In the genomic region with DNA sequence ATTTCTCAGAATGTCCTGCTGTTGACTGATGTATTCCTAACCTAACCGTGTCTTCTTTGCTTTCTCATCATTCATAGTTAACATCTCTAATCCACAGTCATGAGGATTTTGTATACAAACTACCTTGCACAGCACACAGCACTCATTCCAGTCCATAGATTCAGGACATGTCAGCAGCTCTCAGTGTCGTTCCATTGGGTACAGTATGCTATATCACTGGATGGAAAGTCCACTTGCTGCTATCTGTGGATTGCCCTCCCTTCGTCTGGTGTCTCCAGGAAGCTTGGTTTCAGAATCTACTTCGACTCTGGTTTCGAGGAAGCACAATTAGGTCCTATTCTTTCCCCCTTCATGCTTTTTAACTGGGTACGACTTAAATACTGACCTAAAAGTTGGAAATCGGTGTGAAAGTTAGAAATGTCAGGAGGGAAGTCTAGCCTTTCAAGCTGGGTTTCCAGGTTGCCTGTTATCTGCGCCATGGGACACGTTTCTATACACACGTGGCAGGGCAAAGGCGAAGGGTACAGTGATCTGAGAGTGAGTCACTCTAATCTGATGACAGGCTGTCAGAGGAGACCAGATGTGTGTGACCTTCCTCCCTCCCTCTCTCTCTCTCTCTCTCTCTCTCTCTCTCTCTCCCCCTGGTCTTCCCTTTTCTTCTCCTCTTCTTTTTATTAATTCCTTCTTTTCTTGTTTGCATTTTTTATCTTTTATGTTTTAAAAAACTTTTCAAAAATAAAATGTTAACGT, we compare ENCODE assay signal across 20 mouse cellular contexts. TPM values are rescaled to one million over a fixed set of nuclear protein-coding genes. Genes with fewer than 3 reads are reported as not detected.
DNase-seq lines count a peak whose midpoint lies in the region; ATAC-seq and TF ChIP-seq lines count a peak whose summit lies in the region.
"Had no signal": no experiment of that assay in that cellular context is flagged by ENCODE, and none has a peak within 500 bp of the region (broad histone marks: within the 10 kb centered on the region; RNA-seq: fewer than 3 reads in every experiment).

No protein-coding gene starts in this region.

- no peak for ATAC-seq in heart, embryonic 15.5 days (replicated peaks; ENCODE audit: insufficient number of reproducible peaks, insufficient read depth, low FRiP score, low read depth)
- ATAC-seq in stomach, postnatal 0 days (ENCODE audit: low FRiP score, low TSS enrichment): peak; percentile 71; the same call in 1 of the 2 replicates
- ATAC-seq: liver, postnatal 0 days; midbrain, embryonic 16.5 days had no signal

- H3K27ac ChIP-seq in heart, embryonic 15.5 days: peak overlapping the region; percentile 7; the same call in 1 of the 2 replicates
- H3K27ac ChIP-seq in stomach, postnatal 0 days (replicated peaks): no peak overlapping the region
- H3K27ac ChIP-seq: forebrain, embryonic 12.5 days; hindbrain, embryonic 14.5 days; layer of hippocampus, adult 2 months; neural tube, embryonic 15.5 days had no signal

- no peaks in the 10 kb centered on the region for H3K27me3 ChIP-seq in heart, embryonic 15.5 days
- H3K27me3 ChIP-seq in stomach, postnatal 0 days (ENCODE audit: control insufficient read depth, insufficient read depth, low read length): no peaks in the 10 kb centered on the region
- H3K27me3 ChIP-seq: forebrain, embryonic 12.5 days; neural tube, embryonic 15.5 days had no signal

- H3K9ac ChIP-seq in heart, embryonic 15.5 days: no peak overlapping the region
- no peak overlapping the region for H3K9ac ChIP-seq in stomach, postnatal 0 days (ENCODE audit: low read length)
- H3K9ac ChIP-seq: forebrain, embryonic 12.5 days; hindbrain, embryonic 14.5 days; liver, postnatal 0 days; neural tube, embryonic 15.5 days had no signal

- no peak overlapping the region for H3K4me3 ChIP-seq in heart, embryonic 15.5 days
- no peak overlapping the region for H3K4me3 ChIP-seq in stomach, postnatal 0 days (ENCODE audit: low read depth, low read length)
- H3K4me3 ChIP-seq: forebrain, embryonic 12.5 days; layer of hippocampus, adult 2 months; neural tube, embryonic 15.5 days had no signal

- H3K4me2 ChIP-seq in heart, embryonic 15.5 days: no peak overlapping the region
- no peak overlapping the region for H3K4me2 ChIP-seq in stomach, postnatal 0 days (replicated peaks; ENCODE audit: low read depth)
- H3K4me2 ChIP-seq: forebrain, embryonic 12.5 days; hindbrain, embryonic 14.5 days; neural tube, embryonic 15.5 days had no signal

- DNase-seq in adrenal gland, adult 2 months: peak; percentile 79
- no peak for DNase-seq in adrenal gland, adult 18-20 months (ENCODE audit: low spot score in 2 of 2)
- no peak for DNase-seq in heart, adult 8-10 months (ENCODE audit: low spot score)
- DNase-seq in adrenal gland, postnatal 36 days: peak; percentile 57 to 78
- DNase-seq in stomach, postnatal 0 days (ENCODE audit: low spot score): peak; percentile 21
- no peak for DNase-seq in B cell, adult 2 months
- no peak for DNase-seq in kidney, adult 9 months
- DNase-seq: cerebellum, adult 9-10 months; kidney, postnatal 10 days; liver; liver, postnatal 0 days; lung, postnatal 14 days; right cerebral cortex, postnatal 14 days; thymus, adult 2 months had no signal

- TF ChIP-seq EP300 in stomach, postnatal 0 days (optimal IDR thresholded peaks at IDR 0.05): no peak

- H3K9me3 ChIP-seq in heart, embryonic 15.5 days (replicated peaks): no peaks in the 10 kb centered on the region
- no peaks in the 10 kb centered on the region for H3K9me3 ChIP-seq in stomach, postnatal 0 days (ENCODE audit: control insufficient read depth, low read length)
- H3K9me3 ChIP-seq: forebrain, embryonic 12.5 days; neural tube, embryonic 15.5 days had no signal

- WGBS in heart, embryonic 15.5 days: 47% methylated on average over 12 of the region's 12 CpGs
- 75% methylated on average over 12 of the region's 12 CpGs for WGBS in stomach, postnatal 0 days

- peaks cover 63% of the 10 kb centered on the region for H3K36me3 ChIP-seq in heart, embryonic 15.5 days
- H3K36me3 ChIP-seq in stomach, postnatal 0 days (ENCODE audit: control insufficient read depth, insufficient read depth, low read length): peaks cover 11% of the 10 kb centered on the region; the same call in 1 of the 2 replicates
- H3K36me3 ChIP-seq: forebrain, embryonic 12.5 days; neural tube, embryonic 15.5 days had no signal

- TF ChIP-seq CTCF in stomach, postnatal 0 days (IDR thresholded peaks at IDR 0.05; ENCODE audit: low read depth): no peak

- H3K4me1 ChIP-seq in heart, embryonic 15.5 days (replicated peaks): peaks cover 9% of the 10 kb centered on the region; the same call in 1 of the 2 replicates
- no peaks in the 10 kb centered on the region for H3K4me1 ChIP-seq in stomach, postnatal 0 days (replicated peaks; ENCODE audit: control insufficient read depth, insufficient read depth)
- H3K4me1 ChIP-seq: forebrain, embryonic 12.5 days; neural tube, embryonic 15.5 days had no signal

RNA-seq across cellular contexts. Expression of a gene that starts 15.8 kb away (rescaled TPM):
- 100 to 1,000 TPM in 1 of 2 experiments, 10 to 100 TPM in 1; 81.5 to 181 TPM for total RNA-seq in adrenal gland, adult 2 months (2021)
- polyA plus RNA-seq in adrenal gland, adult 2 months (2012; rRNA removed): 131 and 253 TPM in 2 replicates
- total RNA-seq in adrenal gland, adult 18-20 months (2021): 100 to 1,000 TPM in 1 of 2 experiments, 10 to 100 TPM in 1; 45.0 to 159 TPM
- polyA plus RNA-seq in heart, embryonic 15.5 days (2015; fragmentation: Nextera tagmentation; extraction: Ambion mirVana): 61.9 and 75.0 TPM in 2 replicates
- total RNA-seq in heart, adult 8-10 months (2022): 10 to 100 TPM; 31.1 to 37.7 (median 35.0) TPM
- 100 to 1,000 TPM in 1 of 2 experiments, 10 to 100 TPM in 1; 86.7 to 183 TPM for total RNA-seq in adrenal gland, postnatal 36 days (2021)
- 53.1 and 55.6 TPM in 2 replicates for polyA plus RNA-seq in stomach, postnatal 0 days (2015; fragmentation: Nextera tagmentation; extraction: Ambion mirVana)

RNA-seq across cellular contexts. Expression of a gene that starts 47.1 kb away (rescaled TPM):
- total RNA-seq in adrenal gland, adult 2 months (2021): 10 to 100 TPM in 1 of 2 experiments, 1 to 10 TPM in 1; 5.4 to 20.1 TPM
- 3.4 and 4.7 TPM in 2 replicates for polyA plus RNA-seq in adrenal gland, adult 2 months (2012; rRNA removed)
- 10 to 100 TPM in 1 of 2 experiments, 1 to 10 TPM in 1; 7.6 to 20.7 TPM for total RNA-seq in adrenal gland, adult 18-20 months (2021)
- polyA plus RNA-seq in heart, embryonic 15.5 days (2015; fragmentation: Nextera tagmentation; extraction: Ambion mirVana): 11.9 and 15.1 TPM in 2 replicates
- total RNA-seq in heart, adult 8-10 months (2022): 100 to 1,000 TPM in 2 of 4 experiments, 10 to 100 TPM in 2; 91.9 to 102 (median 100) TPM
- 10 to 100 TPM in 1 of 2 experiments, 1 to 10 TPM in 1; 6.3 to 11.5 TPM for total RNA-seq in adrenal gland, postnatal 36 days (2021)
- polyA plus RNA-seq in stomach, postnatal 0 days (2015; fragmentation: Nextera tagmentation; extraction: Ambion mirVana): 19.9 and 20.7 TPM in 2 replicates

Comparison
In these comparisons a context has a peak if more than half of its experiments do, and no peak if none do; other contexts are left out.
1. DNase-seq: peak in adrenal gland, adult 2 months (single experiment), adrenal gland, postnatal 36 days (2 of 2) and stomach, postnatal 0 days (single experiment); none in adrenal gland, adult 18-20 months (0 of 2), heart, adult 8-10 months (single experiment), B cell, adult 2 months (0 of 2) and kidney, adult 9 months (single experiment).
2. RNA of a gene that starts 47.1 kb away (total RNA-seq): 91.9 to 102 TPM in heart, adult 8-10 months; 7.6 to 20.7 TPM in adrenal gland, adult 18-20 months, 5.4 to 20.1 TPM in adrenal gland, adult 2 months and 6.3 to 11.5 TPM in adrenal gland, postnatal 36 days; every median in the first group is over 4 times any median in the second.